Mouse (Mus musculus) limb, embryonic 12.5 days (tissue): ENCODE measurements around the gene Gpr31b. TPM values are rescaled to one million over a fixed set of nuclear protein-coding genes. Genes with fewer than 3 reads are reported as not detected.
"Not testable (repeated sequence)": the region's sequence is repeated elsewhere in the genome, so short reads cannot be mapped to it uniquely, and the experiment has no call there.

Source experiments
- ATAC-seq: fragments of 200-750 bp; cut with Nextera tagmentation; 2 replicates; pipeline ENCODE4 v1.8.0; 2017; ENCODE audit warnings: low read depth, moderate TSS enrichment; ENCODE audit not compliant: insufficient number of reproducible peaks, insufficient read depth, low FRiP score, low TSS enrichment
- H3K27ac ChIP-seq: fragments of 300-500 bp; sonication (generic); 2 replicates; pipeline ENCODE4 v1.5.1; 2016; ENCODE audit warnings: mild to moderate bottlenecking, moderate library complexity
- H3K27me3 ChIP-seq: fragments of 300-500 bp; sonication (generic); 2 replicates; pipeline ENCODE4 v1.6.1; 2016; ENCODE audit warnings: mild to moderate bottlenecking, moderate library complexity
- H3K36me3 ChIP-seq: fragments of 300-500 bp; sonication (generic); 2 replicates; pipeline ENCODE4 v1.6.1; 2016; ENCODE audit warnings: mild to moderate bottlenecking, moderate library complexity
- H3K4me1 ChIP-seq: fragments of 300-500 bp; sonication (generic); replicated peaks from 2 replicates; pipeline ENCODE4 v1.6.1; 2016
- H3K4me2 ChIP-seq: fragments of 300-500 bp; sonication (generic); 2 replicates; pipeline ENCODE4 v1.6.1; 2016; ENCODE audit warnings: mild to moderate bottlenecking, moderate library complexity
- H3K4me3 ChIP-seq: fragments of 300-500 bp; sonication (generic); replicated peaks from 2 replicates; pipeline ENCODE4 v1.5.1; 2016; ENCODE audit warnings: mild to moderate bottlenecking
- H3K9ac ChIP-seq: fragments of 300-500 bp; sonication (generic); replicated peaks from 2 replicates; pipeline ENCODE4 v1.6.1; 2016; ENCODE audit warnings: mild to moderate bottlenecking, moderate library complexity
- H3K9me3 ChIP-seq: fragments of 300-500 bp; sonication (generic); 2 replicates; pipeline ENCODE4 v1.6.1; 2016; ENCODE audit warnings: mild to moderate bottlenecking, moderate library complexity
- WGBS: fragments of 180-500 bp; shearing (Covaris S2); methylation state at CpG from one replicate; pipeline ENCODE4 v1.1.7; 2016; 5-methylcytosine and 5-hydroxymethylcytosine counted together
- polyA plus RNA-seq: library from polyadenylated mRNA; unstranded; fragments of >200 nt; fragmentation: Nextera tagmentation; extraction: Ambion mirVana; gene quantifications from 2 replicates; pipeline ENCODE4 v1.2.1, GENCODE M21; 2016

Gpr31b gene
- polyA plus RNA-seq, 1 experiment from 2014 or later: not detected

GRCm38 (mm10) chr17:13009887-13010286 is 42.2 kb downstream of the Gpr31b start:
- H3K4me3 ChIP-seq: no peak overlapping the region
- H3K36me3 ChIP-seq: peaks cover 35% of the 10 kb centered on the region
- ATAC-seq: no peak
- no peak overlapping the region for H3K27ac ChIP-seq
- H3K4me2 ChIP-seq: no peak overlapping the region
- 32% methylated on average over 3 of the region's 3 CpGs for WGBS
- H3K4me1 ChIP-seq: peaks cover 14% of the 10 kb centered on the region
- H3K9ac ChIP-seq: no peak overlapping the region
- H3K9me3 ChIP-seq: no peaks in the 10 kb centered on the region
- no peaks in the 10 kb centered on the region for H3K27me3 ChIP-seq

GRCm38 (mm10) chr17:13008528-13008927 is 43.6 kb downstream of the Gpr31b start:
- WGBS: 6% methylated on average over 10 of the region's 10 CpGs

DNA sequence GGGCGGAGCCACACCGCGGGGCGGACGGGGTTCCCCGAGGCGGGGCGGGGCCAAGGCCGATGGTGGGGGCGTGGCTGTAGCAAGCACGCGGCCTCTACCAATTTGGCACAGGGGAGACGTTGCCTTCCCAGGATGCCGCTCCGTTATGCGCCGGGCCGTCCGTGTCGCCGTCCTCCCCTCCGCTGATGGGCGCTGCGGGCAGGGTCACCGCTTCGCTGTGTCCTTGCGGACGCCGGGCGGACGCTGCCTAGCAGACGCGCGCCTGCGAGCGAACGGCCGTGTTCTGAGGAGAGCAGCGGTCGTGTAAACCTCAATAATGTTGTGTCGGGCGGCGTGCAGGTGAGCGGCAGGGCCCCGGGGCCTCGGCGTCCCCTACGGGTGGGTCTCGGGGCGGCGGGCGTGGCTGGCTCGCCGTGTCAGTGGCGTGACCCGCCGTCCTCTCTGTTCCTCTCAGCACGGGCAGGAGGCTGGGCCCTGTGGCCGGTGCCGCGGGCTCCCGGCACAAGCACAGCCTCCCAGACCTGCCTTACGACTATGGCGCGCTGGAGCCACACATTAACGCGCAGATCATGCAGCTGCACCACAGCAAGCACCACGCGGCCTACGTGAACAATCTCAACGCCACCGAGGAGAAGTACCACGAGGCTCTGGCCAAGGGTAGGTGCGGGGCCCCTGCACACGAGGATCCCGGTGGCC is 44.2 kb downstream of the Gpr31b start:
- Histone ChIP-seq H3K9ac (peak overlapping the region; percentile 79), H3K27me3 (no peaks in the 10 kb centered on the region), H3K9me3 (no peaks in the 10 kb centered on the region), H3K4me1 (peaks cover 14% of the 10 kb centered on the region), H3K36me3 (peaks cover 16% of the 10 kb centered on the region), H3K27ac (peak overlapping the region; percentile 86), H3K4me2 (peak overlapping the region; percentile 81), H3K4me3 (peak overlapping the region; percentile 84)
- ATAC-seq: peak; percentile 98
- under 1% methylated on average over 76 of the region's 76 CpGs for WGBS

More at GRCm38 (mm10) chr17:13008528-13008927, 43.6 kb downstream of the Gpr31b start:
- Histone ChIP-seq H3K9ac (peak overlapping the region; percentile 79), H3K4me2 (peak overlapping the region; percentile 81), H3K36me3 (peaks cover 22% of the 10 kb centered on the region), H3K4me3 (peak overlapping the region; percentile 84), H3K27me3 (no peaks in the 10 kb centered on the region), H3K9me3 (no peaks in the 10 kb centered on the region), H3K4me1 (peaks cover 14% of the 10 kb centered on the region), H3K27ac (peak overlapping the region; percentile 86; the same call in 1 of the 2 replicates)
- ATAC-seq: no peak

DNA sequence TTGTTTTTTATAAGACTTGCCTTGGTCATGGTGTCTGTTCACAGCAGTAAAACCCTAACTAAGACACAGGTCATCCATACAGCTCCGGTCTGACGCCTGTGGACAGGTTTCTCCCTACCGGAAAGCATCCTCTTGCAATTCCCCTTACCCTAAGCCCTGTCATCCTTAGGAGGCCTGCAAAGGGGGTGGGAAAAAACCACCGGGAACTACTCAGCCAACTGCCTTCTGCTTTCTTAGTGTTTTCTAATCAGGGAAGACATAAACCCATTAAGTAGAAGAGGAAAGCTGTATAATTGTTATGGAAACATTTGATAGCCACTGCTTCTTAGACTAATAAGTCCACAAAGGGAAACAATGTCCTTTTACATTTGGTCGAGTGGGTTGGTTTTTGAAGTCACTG is 45.1 kb downstream of the Gpr31b start:
- Histone ChIP-seq H3K9ac (no peak overlapping the region), H3K27me3 (no peaks in the 10 kb centered on the region), H3K4me1 (peaks cover 14% of the 10 kb centered on the region), H3K4me2 (peak overlapping the region; percentile 81), H3K9me3 (no peaks in the 10 kb centered on the region), H3K27ac (peak overlapping the region; percentile 82; the same call in 1 of the 2 replicates), H3K36me3 (peaks cover 8% of the 10 kb centered on the region; the same call in 1 of the 2 replicates), H3K4me3 (peak overlapping the region; percentile 84; the same call in 1 of the 2 replicates)
- ATAC-seq: no peak
- 41% methylated on average over 5 of the region's 5 CpGs for WGBS

GRCm38 (mm10) chr17:13006546-13006945 is 45.5 kb downstream of the Gpr31b start, which contains the start of gene Sod2:
TSS of gene Sod2 (plus strand) at chr17:13006846.
- H3K4me1 ChIP-seq: peaks cover 14% of the 10 kb centered on the region
- H3K4me2 ChIP-seq: peak within 1 kb of the TSS; percentile 81
- H3K9ac ChIP-seq: peak within 1 kb of the TSS; percentile 79; the same call in 1 of the 2 replicates
- ATAC-seq, H3K9me3 ChIP-seq, H3K27me3 ChIP-seq, H3K36me3 ChIP-seq: not testable (repeated sequence)
- 97% methylated on average over 2 of the region's 2 CpGs for WGBS
- H3K4me3 ChIP-seq: peak within 1 kb of the TSS; percentile 84
- H3K27ac ChIP-seq: peak within 1 kb of the TSS; percentile 82

GRCm38 (mm10) chr17:13004436-13004835 is 47.7 kb downstream of the Gpr31b start:
- not testable (repeated sequence) for H3K27ac ChIP-seq, H3K9ac ChIP-seq, H3K4me2 ChIP-seq, H3K4me3 ChIP-seq, H3K36me3 ChIP-seq, H3K27me3 ChIP-seq, H3K9me3 ChIP-seq, ATAC-seq
- peaks cover 14% of the 10 kb centered on the region for H3K4me1 ChIP-seq
- WGBS: 76% methylated on average over 2 of the region's 2 CpGs

DNA sequence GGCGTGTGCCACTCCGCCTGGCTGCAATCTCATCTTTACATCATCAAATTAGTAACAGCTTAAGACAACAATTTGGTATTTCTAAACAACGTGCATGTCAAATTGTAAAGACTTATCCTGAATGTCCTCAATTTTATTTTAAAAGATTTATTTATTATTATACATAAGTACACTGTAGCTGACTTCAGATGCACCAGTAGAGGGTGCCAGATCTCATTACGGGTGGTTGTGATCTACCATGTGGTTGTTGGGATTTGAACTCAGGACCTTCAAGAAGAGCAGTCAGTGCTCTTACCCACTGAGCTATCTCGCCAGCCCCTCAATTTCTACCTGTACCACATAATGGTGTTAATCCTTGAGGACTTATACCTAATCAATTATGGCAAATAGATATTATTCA is 49.9 kb downstream of the Gpr31b start:
- not testable (repeated sequence) for H3K9ac ChIP-seq, H3K9me3 ChIP-seq, H3K27me3 ChIP-seq, H3K4me2 ChIP-seq, ATAC-seq, H3K4me1 ChIP-seq, H3K4me3 ChIP-seq, H3K27ac ChIP-seq, H3K36me3 ChIP-seq
- 95% methylated on average over 5 of the region's 5 CpGs for WGBS

Other genes starting within 250 kb of the Gpr31b start
- gene Mas1, start 184.2 kb downstream of the Gpr31b start, polyA plus RNA-seq: 0.91 and 2.0 TPM in 2 replicates
- 0.18 TPM in 1 of 2 replicates, not detected in the other for gene Mrgprh, start 176.3 kb downstream of the Gpr31b start, polyA plus RNA-seq
- 2.9 and 3.6 TPM in 2 replicates for gene Pnldc1, start 142.1 kb downstream of the Gpr31b start, polyA plus RNA-seq
- 497 and 531 TPM in 2 replicates for gene Tcp1, start 136.6 kb downstream of the Gpr31b start, polyA plus RNA-seq
- gene Mrpl18, start 136.0 kb downstream of the Gpr31b start, polyA plus RNA-seq: 172 and 174 TPM in 2 replicates
- gene Acat3, start 111.7 kb downstream of the Gpr31b start, polyA plus RNA-seq: 0.53 and 1.6 TPM in 2 replicates
- gene Acat2, start 91.5 kb downstream of the Gpr31b start, polyA plus RNA-seq: 285 and 287 TPM in 2 replicates
- 131 and 152 TPM in 2 replicates for gene Wtap, start 58.1 kb downstream of the Gpr31b start, polyA plus RNA-seq
- gene Sod2, start 45.5 kb downstream of the Gpr31b start, polyA plus RNA-seq: 94.3 and 95.6 TPM in 2 replicates
- gene Tcp10b, start 8.8 kb upstream of the Gpr31b start, polyA plus RNA-seq: not detected in 2 replicates
- not detected in 2 replicates for gene Unc93a, start 79.5 kb upstream of the Gpr31b start, polyA plus RNA-seq
- gene Smok2a, start 168.9 kb upstream of the Gpr31b start, polyA plus RNA-seq: not detected in 2 replicates
- gene Smok2b, start 178.0 kb upstream of the Gpr31b start, polyA plus RNA-seq: not detected in 2 replicates